Mouse (Mus musculus): ENCODE data around the gene Pex11g. TPM values are rescaled to one million over a fixed set of nuclear protein-coding genes. Genes with fewer than 3 reads are reported as not detected.

Gene Pex11g
- total and polyA plus RNA-seq, 2 experiments from 2014 or later: 1.8 to 3.1 TPM

DNA sequence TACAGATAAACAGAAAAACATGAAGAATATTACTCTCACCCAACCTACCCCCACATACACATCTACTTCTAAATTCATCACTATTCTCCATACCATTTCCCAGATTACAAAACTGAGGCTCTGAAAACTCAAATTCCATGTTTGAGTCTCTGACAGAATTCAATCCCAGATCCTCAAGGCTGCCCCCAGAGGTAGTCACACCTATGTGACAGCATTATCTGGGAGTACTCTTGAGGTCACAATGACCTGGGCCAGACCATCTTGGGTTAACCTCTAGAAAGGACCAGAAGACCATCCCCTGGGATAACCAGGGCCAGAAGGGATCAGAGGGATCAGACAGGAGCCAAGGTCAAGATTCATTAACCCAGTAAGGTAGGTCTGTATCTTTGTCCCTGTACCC is 3.1 kb upstream of the Pex11g start, which contains the start of gene Tex45:
Gene Tex45, plus strand, starts transcription at position 301 of the 400 bp plus-strand sequence.
- Histone ChIP-seq H3K36me3 (ENCODE audit: insufficient read depth, low read length) (no peaks in the 10 kb centered on the region), H3K4me2 (ENCODE audit: low read depth, low read length, poor library complexity, severe bottlenecking) (no peak within 1 kb of the TSS), H3K9ac (replicated peaks; ENCODE audit: low read length, poor library complexity, severe bottlenecking) (no peak within 1 kb of the TSS), H3K9me3 (ENCODE audit: low read length) (no peaks in the 10 kb centered on the region), H3K27ac (ENCODE audit: low read depth, low read length) (no peak within 1 kb of the TSS), H3K27me3 (ENCODE audit: insufficient read depth, low read length) (no peaks in the 10 kb centered on the region), H3K4me1 (ENCODE audit: insufficient read depth, low read length) (no peaks in the 10 kb centered on the region), H3K4me3 (ENCODE audit: low read depth, low read length) (no peak within 1 kb of the TSS)
- no peak for TF ChIP-seq CTCF (IDR thresholded peaks at IDR 0.05)
- ATAC-seq (ENCODE audit: low FRiP score): no peak
- no peak for DNase-seq (ENCODE audit: low spot score)

DNA sequence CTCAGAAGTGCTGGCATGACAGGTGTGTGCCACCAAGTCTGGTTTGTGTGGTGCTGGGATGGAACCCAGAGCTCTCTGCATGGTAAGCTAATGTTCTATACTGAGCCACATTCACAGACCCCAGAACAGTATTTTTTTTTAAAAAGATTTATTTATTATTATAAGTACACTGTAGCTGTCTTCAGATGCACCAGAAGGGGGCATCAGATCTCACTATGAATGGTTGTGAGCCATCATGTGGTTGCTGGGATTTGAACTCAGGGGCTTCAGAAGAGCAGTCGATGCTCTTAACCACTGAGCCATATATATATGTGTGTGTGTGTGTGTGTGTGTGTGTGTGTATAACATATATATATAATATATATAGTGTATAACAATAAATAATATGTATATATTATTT is 1.4 kb upstream of the Pex11g start:
- Histone ChIP-seq H3K36me3 (ENCODE audit: insufficient read depth, low read length) (no peaks in the 10 kb centered on the region), H3K27me3 (ENCODE audit: insufficient read depth, low read length) (no peaks in the 10 kb centered on the region), H3K4me1 (ENCODE audit: insufficient read depth, low read length) (no peaks in the 10 kb centered on the region), H3K27ac (ENCODE audit: low read depth, low read length) (no peak overlapping the region), H3K9ac (replicated peaks; ENCODE audit: low read length, poor library complexity, severe bottlenecking) (no peak overlapping the region), H3K4me3 (ENCODE audit: low read depth, low read length) (no peak overlapping the region), H3K4me2 (ENCODE audit: low read depth, low read length, poor library complexity, severe bottlenecking) (no peak overlapping the region), H3K9me3 (ENCODE audit: low read length) (no peaks in the 10 kb centered on the region)
- ATAC-seq (ENCODE audit: low FRiP score) (no peak), DNase-seq (ENCODE audit: low spot score) (no peak)
- WGBS: 94% methylated on average over 1 of the region's 1 CpGs
- TF ChIP-seq CTCF (IDR thresholded peaks at IDR 0.05): no peak

DNA sequence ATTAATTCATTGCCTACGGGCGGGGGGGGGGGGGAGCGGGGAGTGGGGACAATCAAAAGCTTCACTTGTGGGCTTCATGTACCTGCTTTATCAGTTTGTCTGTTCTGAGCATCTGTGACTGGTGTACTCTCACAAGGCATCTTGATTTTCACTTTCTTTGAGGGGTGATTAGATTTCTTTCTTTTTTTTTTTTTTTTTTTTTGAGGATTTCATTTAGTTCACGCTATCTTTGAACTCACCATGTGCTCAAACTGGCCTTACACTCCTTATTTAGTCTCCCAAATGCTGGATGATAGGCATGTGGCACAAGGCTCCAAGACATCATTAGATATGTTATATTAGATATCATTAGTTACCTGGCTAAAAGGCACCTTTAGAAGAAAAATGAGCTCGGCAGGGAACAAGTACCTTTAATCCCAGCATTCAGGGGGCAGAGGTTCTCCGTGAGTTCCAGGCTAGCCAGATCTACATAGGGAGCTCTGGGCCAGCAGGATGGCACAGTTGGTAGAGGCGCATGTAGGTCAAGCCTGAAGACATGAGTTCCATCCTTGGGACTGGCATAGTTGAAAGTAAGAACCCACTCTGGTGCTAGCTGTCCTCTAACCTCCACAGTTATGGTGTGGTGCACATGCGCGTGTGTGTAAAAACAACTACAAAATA is 536 bp upstream of the Pex11g start:
- TF ChIP-seq CTCF (IDR thresholded peaks at IDR 0.05): no peak
- no peaks in the 10 kb centered on the region for H3K36me3 ChIP-seq (ENCODE audit: insufficient read depth, low read length)
- H3K4me2 ChIP-seq (ENCODE audit: low read depth, low read length, poor library complexity, severe bottlenecking): peak overlapping the region; percentile 58
- H3K27me3 ChIP-seq (ENCODE audit: insufficient read depth, low read length): no peaks in the 10 kb centered on the region
- peak; percentile 29 for ATAC-seq (ENCODE audit: low FRiP score)
- peak overlapping the region; percentile 41 for H3K4me3 ChIP-seq (ENCODE audit: low read depth, low read length)
- no peaks in the 10 kb centered on the region for H3K4me1 ChIP-seq (ENCODE audit: insufficient read depth, low read length)
- H3K9ac ChIP-seq (replicated peaks; ENCODE audit: low read length, poor library complexity, severe bottlenecking): peak overlapping the region; percentile 62
- no peak for DNase-seq (ENCODE audit: low spot score)
- H3K27ac ChIP-seq (ENCODE audit: low read depth, low read length): peak overlapping the region; percentile 78
- 44% methylated on average over 9 of the region's 9 CpGs for WGBS
- H3K9me3 ChIP-seq (ENCODE audit: low read length): no peaks in the 10 kb centered on the region

DNA sequence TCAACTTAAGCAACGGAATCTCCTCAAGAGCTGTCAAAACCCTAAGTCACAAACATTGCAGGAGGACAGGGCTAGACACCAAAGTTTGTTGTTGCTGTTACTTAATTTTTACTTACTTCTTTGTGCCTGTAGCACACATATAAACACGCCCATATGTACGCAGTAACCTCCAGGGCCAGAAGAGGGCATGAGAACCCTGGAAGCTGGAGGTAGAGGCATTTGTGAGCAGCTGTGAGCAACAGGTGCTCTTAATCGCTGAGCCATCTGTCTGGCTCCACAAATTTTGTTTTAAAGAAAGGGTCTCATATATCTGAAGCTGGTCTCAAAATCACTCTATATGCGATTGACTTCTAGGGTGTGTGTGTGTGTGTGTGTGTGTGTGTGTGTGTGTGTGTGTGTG is 3.2 kb downstream of the Pex11g start:
- Histone ChIP-seq H3K27me3 (ENCODE audit: insufficient read depth, low read length) (no peaks in the 10 kb centered on the region), H3K36me3 (ENCODE audit: insufficient read depth, low read length) (no peaks in the 10 kb centered on the region), H3K4me1 (ENCODE audit: insufficient read depth, low read length) (no peaks in the 10 kb centered on the region), H3K27ac (ENCODE audit: low read depth, low read length) (no peak overlapping the region), H3K9ac (replicated peaks; ENCODE audit: low read length, poor library complexity, severe bottlenecking) (no peak overlapping the region), H3K4me3 (ENCODE audit: low read depth, low read length) (no peak overlapping the region), H3K4me2 (ENCODE audit: low read depth, low read length, poor library complexity, severe bottlenecking) (no peak overlapping the region), H3K9me3 (ENCODE audit: low read length) (no peaks in the 10 kb centered on the region)
- ATAC-seq (ENCODE audit: low FRiP score) (no peak), DNase-seq (ENCODE audit: low spot score) (peak; percentile 54)
- TF ChIP-seq CTCF (IDR thresholded peaks at IDR 0.05): peak; percentile 67
- 51% methylated on average over 5 of the region's 5 CpGs for WGBS

DNA sequence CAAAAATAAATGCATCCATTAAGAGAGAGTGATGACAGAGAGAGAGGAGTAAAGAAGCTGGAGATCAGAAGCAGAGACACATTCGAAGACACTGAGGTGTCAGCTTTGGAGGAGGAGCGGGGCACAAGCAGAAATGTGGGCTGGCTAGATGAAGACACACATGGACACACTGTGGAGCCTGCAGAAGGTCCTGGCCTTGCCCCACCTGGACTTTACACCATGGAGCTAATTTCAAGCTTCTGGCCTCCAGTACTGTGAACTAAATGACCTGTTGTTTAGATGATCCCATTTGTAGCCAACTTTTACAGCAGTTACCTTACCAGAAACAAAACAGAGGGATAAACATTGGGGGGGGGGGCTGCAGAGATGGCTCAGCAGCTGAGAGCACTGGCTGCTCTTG is 4.2 kb downstream of the Pex11g start:
- H3K9me3 ChIP-seq (ENCODE audit: low read length): no peaks in the 10 kb centered on the region
- no peak overlapping the region for H3K4me3 ChIP-seq (ENCODE audit: low read depth, low read length)
- H3K27ac ChIP-seq (ENCODE audit: low read depth, low read length): no peak overlapping the region
- H3K27me3 ChIP-seq (ENCODE audit: insufficient read depth, low read length): no peaks in the 10 kb centered on the region
- no peak for TF ChIP-seq CTCF (IDR thresholded peaks at IDR 0.05)
- 86% methylated on average over 2 of the region's 2 CpGs for WGBS
- DNase-seq (ENCODE audit: low spot score): no peak
- no peak overlapping the region for H3K9ac ChIP-seq (replicated peaks; ENCODE audit: low read length, poor library complexity, severe bottlenecking)
- no peak overlapping the region for H3K4me2 ChIP-seq (ENCODE audit: low read depth, low read length, poor library complexity, severe bottlenecking)
- H3K4me1 ChIP-seq (ENCODE audit: insufficient read depth, low read length): no peaks in the 10 kb centered on the region
- H3K36me3 ChIP-seq (ENCODE audit: insufficient read depth, low read length): no peaks in the 10 kb centered on the region; the same call in 1 of the 2 replicates
- ATAC-seq (ENCODE audit: low FRiP score): no peak

DNA sequence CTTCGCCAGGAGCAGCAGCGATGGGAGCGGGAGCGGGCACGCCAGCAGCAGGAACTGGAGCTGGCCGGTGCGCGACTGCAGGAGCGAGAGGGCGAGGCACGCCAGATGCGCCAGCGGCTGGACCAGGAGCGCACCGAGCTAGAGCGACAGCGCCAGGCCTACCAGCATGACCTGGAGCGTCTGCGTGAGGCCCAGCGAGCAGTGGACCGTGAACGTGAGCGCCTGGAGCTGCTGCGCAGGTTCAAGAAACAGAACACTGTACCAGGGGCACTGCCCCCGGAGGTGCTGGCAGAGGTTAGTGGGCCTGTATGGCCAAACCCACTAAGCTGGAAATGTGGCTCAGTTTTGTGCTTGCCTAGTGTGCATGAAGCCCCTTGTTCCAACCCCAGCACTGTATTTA is 15.5 kb downstream of the Pex11g start:
- Histone ChIP-seq H3K4me2 (ENCODE audit: low read depth, low read length, poor library complexity, severe bottlenecking) (no peak overlapping the region), H3K9ac (replicated peaks; ENCODE audit: low read length, poor library complexity, severe bottlenecking) (no peak overlapping the region), H3K27me3 (ENCODE audit: insufficient read depth, low read length) (no peaks in the 10 kb centered on the region), H3K4me3 (ENCODE audit: low read depth, low read length) (no peak overlapping the region), H3K4me1 (ENCODE audit: insufficient read depth, low read length) (no peaks in the 10 kb centered on the region), H3K9me3 (ENCODE audit: low read length) (no peaks in the 10 kb centered on the region), H3K36me3 (ENCODE audit: insufficient read depth, low read length) (peaks cover 73% of the 10 kb centered on the region), H3K27ac (ENCODE audit: low read depth, low read length) (no peak overlapping the region)
- TF ChIP-seq CTCF (IDR thresholded peaks at IDR 0.05): no peak
- ATAC-seq (ENCODE audit: low FRiP score): no peak
- 94% methylated on average over 25 of the region's 25 CpGs for WGBS
- no peak for DNase-seq (ENCODE audit: low spot score)
